Mouse (Mus musculus) ES-CJ7 (cell line): ENCODE measurements at regions not wholly inside any gene's neighbourhood (a gene's known extent, or its start where the extent isn't known, plus 50 kb on each side); places are given as distances from the start of the nearest gene placed in this dataset.
"Not testable (repeated sequence)": the region's sequence is repeated elsewhere in the genome, so short reads cannot be mapped to it uniquely, and the experiment has no call there.

Experiments
- DNase-seq: peaks from one replicate; pipeline ENCODE4 v3.0.0; 2011; ENCODE audit warnings: low read depth, low spot score

- no peak for DNase-seq
Observed at GRCm38 (mm10) chr8:31518903-31519302, 1909.6 kb upstream of the 5930422O12Rik start.

DNA sequence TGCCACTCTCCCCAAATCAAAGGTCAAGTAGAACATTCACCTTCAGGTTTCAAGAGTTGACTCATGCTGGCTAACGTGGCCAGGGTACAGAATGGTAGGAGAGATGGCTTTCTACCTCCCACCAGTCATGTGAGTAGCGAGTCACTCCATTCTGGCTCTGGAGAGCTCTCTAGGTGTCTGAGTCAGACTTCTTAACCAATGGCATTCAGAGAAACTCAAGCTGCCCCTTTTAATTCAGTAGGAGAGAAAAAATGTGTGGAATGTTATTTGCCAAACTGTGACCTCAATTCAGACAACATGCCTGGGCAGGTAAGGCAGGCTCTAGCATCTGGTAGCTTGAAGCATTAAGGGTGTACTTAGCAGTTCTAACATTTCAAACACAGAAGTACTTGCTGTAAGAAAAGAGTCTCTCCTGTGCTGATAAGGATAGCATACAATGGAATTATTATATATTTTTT is 1907.5 kb upstream of the 5930422O12Rik start:
- DNase-seq: peak; percentile 48

GRCm38 (mm10) chr8:31525071-31525470 is 1903.4 kb upstream of the 5930422O12Rik start:
- no peak for DNase-seq

- DNase-seq: no peak
Observed at GRCm38 (mm10) chr8:31539251-31539650, 1889.3 kb upstream of the 5930422O12Rik start.

DNA sequence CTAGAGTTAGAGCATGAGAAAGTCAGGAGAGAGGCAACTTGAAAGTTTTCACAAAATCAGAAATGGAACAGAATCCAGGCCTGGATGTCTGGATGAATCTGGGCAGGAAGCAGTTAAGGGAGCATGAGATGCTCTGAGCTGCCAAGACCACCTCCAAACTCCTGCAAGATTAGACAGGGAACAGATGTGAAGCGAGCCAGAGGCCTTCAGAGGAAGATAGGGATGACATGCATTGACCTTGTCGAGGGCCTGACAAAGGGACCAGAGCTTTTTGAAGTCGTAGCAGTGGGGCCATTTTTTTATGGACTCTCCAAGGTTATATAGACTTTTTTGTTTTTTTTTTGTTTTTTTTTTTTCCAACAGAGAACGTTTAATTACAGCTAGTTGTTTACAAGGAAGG is 1886.9 kb upstream of the 5930422O12Rik start:
- no peak for DNase-seq

DNA sequence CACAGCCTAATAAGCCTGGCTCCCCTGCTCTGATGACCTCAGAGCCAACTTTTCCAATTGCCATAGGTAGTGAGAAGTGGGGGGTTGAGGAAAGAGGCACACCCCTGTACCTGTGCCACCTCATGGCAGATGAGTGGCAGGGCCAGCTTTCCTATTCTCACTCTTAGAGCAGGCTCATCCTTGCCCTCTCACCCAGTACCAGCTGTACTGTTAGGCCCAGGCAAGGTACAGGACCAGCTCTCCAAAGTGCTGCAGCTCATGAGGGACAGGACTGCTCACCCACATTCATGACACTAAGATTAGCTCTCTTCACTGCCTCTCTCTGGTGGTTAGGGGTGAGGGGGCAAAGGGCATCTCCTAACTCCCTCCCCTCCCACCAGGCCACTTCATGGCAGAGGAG is 1854.4 kb upstream of the 5930422O12Rik start:
- no peak for DNase-seq

- no peak for DNase-seq
Observed at GRCm38 (mm10) chr8:31576129-31576528, 1852.4 kb upstream of the 5930422O12Rik start.

GRCm38 (mm10) chr8:31584661-31585060 is 1843.8 kb upstream of the 5930422O12Rik start:
- no peak for DNase-seq

DNA sequence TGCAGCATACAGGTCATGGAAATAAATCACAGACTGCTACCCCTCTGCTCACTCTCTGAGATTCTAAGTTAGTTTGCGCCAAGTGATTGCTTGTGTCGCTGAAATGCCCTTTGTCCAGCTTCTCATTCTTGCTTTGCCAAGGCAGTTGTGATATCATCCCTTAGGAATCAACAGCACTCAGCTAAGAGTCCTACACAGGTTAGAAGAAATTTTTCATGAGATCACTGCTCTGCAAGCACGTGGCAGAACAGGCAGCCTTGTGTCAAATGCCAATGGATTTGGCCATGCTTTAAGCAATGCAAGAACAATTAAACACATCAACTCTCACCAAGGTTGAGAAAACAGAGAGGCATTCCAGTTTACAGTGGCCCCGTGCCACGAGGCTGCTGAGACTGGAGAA is 1829.0 kb upstream of the 5930422O12Rik start:
- DNase-seq: no peak

- DNase-seq: no peak
Observed at GRCm38 (mm10) chr8:31600979-31601378, 1827.5 kb upstream of the 5930422O12Rik start.

DNA sequence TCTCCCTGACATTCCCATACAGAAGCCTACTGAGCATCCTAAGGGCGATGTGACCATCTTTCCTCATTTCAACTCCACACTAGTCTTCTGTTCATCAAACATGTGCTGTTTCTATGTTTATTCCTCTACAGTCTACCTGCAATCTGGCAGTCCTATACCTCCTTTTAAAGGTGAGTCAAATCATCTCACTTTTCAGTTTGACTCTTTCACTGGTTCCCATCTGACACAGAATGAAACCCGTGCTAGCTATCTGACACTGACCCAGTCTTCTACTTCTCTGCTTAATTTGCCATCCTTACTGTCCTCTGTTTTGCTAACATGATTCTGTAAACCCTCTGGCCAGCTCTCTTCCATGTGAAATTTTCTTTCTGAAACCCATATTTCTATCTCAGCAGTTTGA is 1812.0 kb upstream of the 5930422O12Rik start:
- DNase-seq: no peak

GRCm38 (mm10) chr8:31627708-31628107 is 1800.8 kb upstream of the 5930422O12Rik start:
- no peak for DNase-seq

GRCm38 (mm10) chr8:31628146-31628545 is 1800.4 kb upstream of the 5930422O12Rik start:
- no peak for DNase-seq

DNA sequence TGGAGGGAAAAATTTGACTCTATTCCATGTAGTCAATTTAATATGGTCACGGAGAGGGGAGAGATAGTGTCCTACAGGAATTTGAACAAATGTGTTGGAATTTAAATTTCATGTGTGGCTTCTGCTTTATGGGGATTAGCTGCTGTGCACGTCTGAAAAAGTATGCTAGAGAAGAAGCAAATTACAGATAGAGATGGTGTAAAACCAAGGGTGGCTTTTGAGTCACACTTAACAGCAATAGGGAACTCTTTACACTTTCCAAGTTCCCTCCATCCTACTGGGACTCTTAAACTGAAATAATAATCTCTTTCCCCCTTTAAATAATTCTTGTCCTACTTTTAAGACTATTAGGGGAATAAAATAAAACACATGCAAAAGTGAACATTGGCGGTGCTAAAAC is 1790.1 kb upstream of the 5930422O12Rik start:
- DNase-seq: no peak

DNA sequence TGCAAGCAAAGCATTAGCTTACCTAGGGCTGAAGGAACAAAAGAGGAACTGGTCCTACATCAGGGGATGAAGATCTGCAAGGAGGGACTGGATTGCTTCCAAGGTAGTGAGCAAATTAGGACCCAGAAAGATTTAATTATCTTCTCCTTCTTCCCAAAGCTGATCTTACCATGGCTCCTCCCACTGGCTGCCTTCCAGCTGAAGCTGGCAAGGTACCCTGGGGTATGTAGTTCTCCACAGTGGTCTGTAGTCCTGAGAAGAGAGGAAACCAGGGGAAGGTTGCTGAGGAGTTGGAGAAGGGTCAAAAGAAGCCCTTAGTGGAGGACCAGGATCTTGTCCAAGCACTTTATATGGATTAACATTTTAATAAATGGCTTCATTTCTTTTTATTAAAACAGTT is 1764.8 kb upstream of the 5930422O12Rik start:
- DNase-seq: no peak

- no peak for DNase-seq
Observed at GRCm38 (mm10) chr8:31665485-31665884, 1763.0 kb upstream of the 5930422O12Rik start.

DNA sequence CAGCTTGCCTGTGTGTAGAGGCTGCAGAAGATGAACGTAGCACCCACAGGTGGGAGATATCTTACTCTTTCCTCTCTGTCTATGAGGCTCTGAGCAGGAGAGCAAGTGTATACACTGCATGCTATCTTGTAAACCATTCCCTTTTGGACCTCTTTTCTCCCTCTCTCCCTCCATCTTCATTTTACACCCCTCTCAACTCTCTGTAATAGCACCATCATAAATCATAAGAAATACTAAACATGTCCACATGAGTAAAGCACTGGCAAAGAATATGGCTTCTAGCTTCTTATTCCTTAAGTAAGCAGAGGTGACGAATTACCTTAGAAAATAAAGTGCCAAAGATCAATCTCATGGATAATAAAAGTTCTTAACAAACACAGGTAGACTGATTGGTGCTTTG is 1724.3 kb upstream of the 5930422O12Rik start:
- DNase-seq: no peak

DNA sequence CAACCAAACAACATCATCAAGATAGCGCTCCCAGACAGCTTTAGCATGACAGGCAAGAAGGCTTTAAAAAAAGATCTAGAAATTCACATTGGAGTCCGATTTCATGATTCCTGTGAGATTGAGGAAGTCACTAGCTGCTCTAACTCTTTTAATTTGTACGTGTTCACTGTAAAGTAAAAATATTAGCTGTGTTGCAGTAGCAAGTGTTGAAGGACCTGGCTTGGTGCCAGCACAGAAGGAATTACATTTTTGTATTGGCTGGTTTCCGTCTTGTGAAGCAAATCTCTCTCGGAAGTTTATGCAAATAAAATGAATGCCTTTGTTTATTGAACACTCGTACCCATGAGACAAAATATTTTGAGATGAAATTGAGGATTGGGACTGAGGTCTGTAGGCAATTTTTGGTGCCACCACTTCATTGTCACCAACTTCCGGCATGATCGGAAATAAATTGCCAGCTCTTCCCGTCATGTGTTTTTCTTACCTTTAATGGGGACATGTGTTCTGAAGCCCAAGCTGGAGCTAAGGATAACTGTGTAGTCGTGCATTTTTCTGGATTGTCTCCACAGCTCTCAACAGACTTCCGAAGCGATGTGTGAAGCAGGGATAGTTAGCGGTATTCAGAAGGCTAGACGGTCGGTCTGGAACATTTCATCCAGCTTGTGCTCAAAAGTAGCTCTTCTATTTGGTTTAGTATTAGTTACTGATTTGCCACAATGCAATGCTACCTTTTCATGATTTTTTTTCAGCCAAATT is 1715.0 kb upstream of the 5930422O12Rik start:
- DNase-seq: no peak

GRCm38 (mm10) chr8:31714077-31714458 is 1714.4 kb upstream of the 5930422O12Rik start:
- DNase-seq: no peak

GRCm38 (mm10) chr8:31720021-31720420 is 1708.5 kb upstream of the 5930422O12Rik start:
- no peak for DNase-seq

GRCm38 (mm10) chr8:31720585-31720984 is 1707.9 kb upstream of the 5930422O12Rik start:
- DNase-seq: no peak

DNA sequence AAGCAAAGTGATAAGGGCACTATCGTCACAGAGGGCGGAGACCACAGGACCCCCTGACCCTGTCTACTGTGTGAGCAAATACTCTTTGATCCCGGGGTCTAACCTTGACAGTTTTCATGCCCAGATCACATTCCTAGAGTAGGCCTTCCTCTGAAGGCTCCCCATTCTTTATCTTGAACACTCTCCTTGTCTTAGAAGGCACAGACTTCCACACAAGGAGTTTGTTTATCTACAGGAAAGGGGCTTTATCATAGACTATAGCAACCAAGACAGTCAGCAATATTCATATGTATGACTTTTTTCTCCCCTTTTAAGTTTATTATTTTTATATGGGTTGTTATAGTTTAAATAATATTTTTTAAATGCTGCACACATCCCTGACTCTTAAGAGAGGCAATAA is 1703.1 kb upstream of the 5930422O12Rik start:
- no peak for DNase-seq

- no peak for DNase-seq
Observed at GRCm38 (mm10) chr8:31735610-31736009, 1692.9 kb upstream of the 5930422O12Rik start.

- not testable (repeated sequence) for DNase-seq
Observed at GRCm38 (mm10) chr8:31737314-31737713, 1691.2 kb upstream of the 5930422O12Rik start.
